Mouse (Mus musculus) liver, embryonic 16.5 days (tissue): Measurements from ENCODE around the gene Phf13. TPM values are rescaled to one million over a fixed set of nuclear protein-coding genes. Genes with fewer than 3 reads are reported as not detected.

Experiments
- ATAC-seq: fragments of 200-750 bp; cut with Nextera tagmentation; 2 replicates; pipeline ENCODE4 v1.8.0; 2017; ENCODE audit warnings: low read depth, mild to moderate bottlenecking, moderate number of reproducible peaks, moderate library complexity
- H3K27ac ChIP-seq: fragments of 300-500 bp; sonication (generic); 2 replicates; pipeline ENCODE4 v1.5.1; 2014; ENCODE audit warnings: mild to moderate bottlenecking, low read length
- H3K27me3 ChIP-seq: fragments of 300-500 bp; sonication (generic); 2 replicates; pipeline ENCODE4 v1.6.1; 2014; ENCODE audit warnings: low read depth, low read length, mixed read lengths; ENCODE audit not compliant: control insufficient read depth, insufficient read depth
- H3K36me3 ChIP-seq: fragments of 300-500 bp; sonication (generic); 2 replicates; pipeline ENCODE4 v1.6.1; 2014; ENCODE audit warnings: mild to moderate bottlenecking; ENCODE audit not compliant: control insufficient read depth, insufficient read depth
- H3K4me1 ChIP-seq: fragments of 300-500 bp; sonication (generic); 2 replicates; pipeline ENCODE4 v1.6.1; 2014; ENCODE audit warnings: low read depth, low read length, mixed read lengths; ENCODE audit not compliant: control insufficient read depth
- H3K4me2 ChIP-seq: fragments of 300-500 bp; sonication (generic); 2 replicates; pipeline ENCODE4 v1.6.1; 2014; ENCODE audit warnings: low read depth, low read length, mixed read lengths
- H3K4me3 ChIP-seq: fragments of 300-500 bp; sonication (generic); 2 replicates; pipeline ENCODE4 v1.5.1; 2014; ENCODE audit warnings: low read depth, mild to moderate bottlenecking, low read length
- H3K9ac ChIP-seq: fragments of 300-500 bp; sonication (generic); 2 replicates; pipeline ENCODE4 v1.6.1; 2014; ENCODE audit warnings: low read depth, low read length
- H3K9me3 ChIP-seq: fragments of 300-500 bp; sonication (generic); replicated peaks from 2 replicates; pipeline ENCODE4 v1.6.1; 2016; ENCODE audit warnings: low read length; ENCODE audit not compliant: control insufficient read depth
- WGBS: fragments of 180-500 bp; shearing (Covaris S2); extraction: QIAGEN DNeasy Blood & Tissue Kit; methylation state at CpG from one replicate; pipeline ENCODE4 v1.1.7; 2014; ENCODE audit not compliant: insufficient replicate concordance; 5-methylcytosine and 5-hydroxymethylcytosine counted together
- polyA plus RNA-seq: library from polyadenylated mRNA; unstranded; fragments of >200 nt; fragmentation: Nextera tagmentation; extraction: Ambion mirVana; gene quantifications from 2 replicates; pipeline ENCODE4 v1.2.1, GENCODE M21; 2015

The Phf13 gene
- polyA plus RNA-seq, 1 experiment from 2014 or later = 4.5 TPM

DNA sequence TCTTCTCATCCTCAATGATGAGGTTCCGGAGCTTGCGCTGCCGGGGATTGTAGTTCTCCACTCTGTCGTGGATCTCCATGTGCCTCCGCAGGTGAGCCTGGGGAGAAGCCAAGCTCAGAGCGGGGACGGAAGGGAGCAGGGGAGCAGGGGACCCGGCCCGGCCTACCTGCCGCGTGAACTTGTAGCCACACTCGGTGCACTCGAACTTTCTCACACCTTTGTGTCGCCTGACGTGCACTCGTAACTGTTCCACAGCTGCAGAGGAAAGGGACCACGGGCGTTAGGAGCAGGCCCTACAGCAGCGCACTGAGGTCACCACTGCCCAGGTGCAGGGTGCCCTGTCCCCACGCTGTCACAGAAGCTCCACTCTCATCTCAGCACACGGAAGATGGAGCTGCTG is 24.0 kb upstream of the Phf13 start:
- peaks cover 6% of the 10 kb centered on the region for H3K4me1 ChIP-seq
- H3K36me3 ChIP-seq = peaks cover 31% of the 10 kb centered on the region
- no peak overlapping the region for H3K4me3 ChIP-seq
- no peak overlapping the region for H3K4me2 ChIP-seq
- ATAC-seq = no peak
- no peaks in the 10 kb centered on the region for H3K27me3 ChIP-seq
- H3K9me3 ChIP-seq = no peaks in the 10 kb centered on the region
- 85% methylated on average over 21 of the region's 21 CpGs for WGBS
- no peak overlapping the region for H3K27ac ChIP-seq
- no peak overlapping the region for H3K9ac ChIP-seq

DNA sequence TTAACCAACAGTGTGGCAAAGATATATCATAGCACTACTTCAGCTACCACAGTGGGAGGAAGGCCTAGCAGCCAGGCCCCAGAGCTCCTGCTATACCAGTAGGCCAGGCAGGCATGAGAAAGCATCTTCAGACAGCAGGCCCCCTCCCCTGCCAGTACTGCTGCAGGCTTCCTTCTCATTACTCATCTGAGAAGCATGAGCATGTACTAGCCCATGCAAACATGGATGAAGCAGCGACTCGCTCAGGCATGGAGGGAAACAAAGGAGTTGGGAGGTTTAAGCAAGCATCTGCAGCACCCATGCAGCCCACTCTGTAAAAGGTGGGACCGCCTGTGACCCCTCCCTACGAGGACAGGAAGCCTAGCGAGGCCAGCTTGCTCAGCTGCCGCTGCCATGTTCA is 23.0 kb upstream of the Phf13 start:
- 86% methylated on average over 6 of the region's 6 CpGs for WGBS
- Histone ChIP-seq H3K36me3 (peaks cover 34% of the 10 kb centered on the region), H3K4me1 (peaks cover 2% of the 10 kb centered on the region), H3K27ac (no peak overlapping the region), H3K4me2 (no peak overlapping the region), H3K27me3 (no peaks in the 10 kb centered on the region), H3K9me3 (no peaks in the 10 kb centered on the region), H3K9ac (no peak overlapping the region), H3K4me3 (no peak overlapping the region)
- ATAC-seq = no peak

DNA sequence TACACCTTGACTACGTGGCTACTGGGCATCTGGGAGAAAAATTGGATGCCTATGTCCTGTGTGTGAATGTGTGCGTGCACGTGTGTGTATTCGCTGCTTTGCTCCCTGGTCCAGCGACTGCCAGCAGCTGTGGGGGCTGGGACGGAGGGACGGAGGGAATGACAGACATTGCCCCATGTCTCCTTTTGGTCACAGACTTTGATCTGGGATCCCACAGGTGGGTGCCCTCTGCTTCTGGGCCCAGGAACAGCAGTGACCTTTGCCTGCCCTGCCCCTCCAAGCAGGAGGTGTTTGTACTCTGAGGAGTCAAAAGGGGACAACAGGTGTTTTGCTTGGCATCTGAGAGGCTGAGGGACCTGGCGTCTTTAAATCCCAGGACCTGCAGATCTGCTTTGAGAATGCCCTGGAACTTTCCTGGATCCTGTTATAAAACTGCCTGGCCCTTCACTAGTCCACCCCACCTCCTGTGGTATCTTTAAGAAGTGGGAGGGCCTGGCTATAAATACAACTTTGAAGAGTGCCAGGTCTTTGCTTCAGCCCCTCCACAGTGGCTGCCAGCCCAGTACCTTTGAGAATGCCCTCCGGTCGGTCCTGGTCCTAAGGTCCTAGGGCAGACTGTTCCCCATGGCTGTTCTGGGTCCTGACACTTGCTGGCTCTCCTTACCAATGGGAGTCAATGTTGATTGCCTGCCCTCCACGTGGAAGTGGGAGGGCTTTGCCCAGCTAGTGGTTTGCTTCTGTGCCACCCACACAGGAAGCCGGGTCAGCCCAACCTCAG is 17.2 kb upstream of the Phf13 start:
- WGBS = 70% methylated on average over 12 of the region's 12 CpGs
- Histone ChIP-seq H3K9me3 (no peaks in the 10 kb centered on the region), H3K9ac (no peak overlapping the region), H3K27me3 (peaks cover 4% of the 10 kb centered on the region), H3K4me2 (no peak overlapping the region), H3K4me1 (peaks cover 31% of the 10 kb centered on the region), H3K27ac (no peak overlapping the region), H3K4me3 (no peak overlapping the region), H3K36me3 (peaks cover 13% of the 10 kb centered on the region)
- ATAC-seq = no peak

DNA sequence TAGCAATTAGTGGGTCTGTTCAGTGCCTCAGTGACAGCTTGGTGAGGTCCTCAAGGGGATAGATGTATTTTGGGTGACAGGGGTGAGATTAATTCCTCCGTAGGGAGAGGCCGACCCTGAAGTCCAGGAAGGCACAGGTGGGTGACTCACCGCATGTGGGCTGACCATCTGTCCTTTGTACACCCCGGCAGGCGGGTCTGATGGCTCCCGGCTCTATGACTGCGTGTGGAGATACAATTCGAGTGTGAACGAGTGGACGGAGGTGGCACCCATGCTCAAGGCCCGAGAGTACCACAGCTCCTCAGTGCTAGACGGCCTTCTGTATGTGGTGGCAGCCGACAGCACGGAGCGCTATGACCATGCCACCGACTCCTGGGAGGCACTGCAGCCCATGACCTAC is 16.1 kb upstream of the Phf13 start:
- Histone ChIP-seq H3K4me1 (peaks cover 39% of the 10 kb centered on the region), H3K4me2 (0 out of 2 replicates have a peak overlapping the region, but pooled peaks have one; percentile 100), H3K27ac (no peak overlapping the region), H3K9me3 (no peaks in the 10 kb centered on the region), H3K4me3 (no peak overlapping the region), H3K27me3 (peaks cover 15% of the 10 kb centered on the region), H3K36me3 (peaks cover 13% of the 10 kb centered on the region), H3K9ac (no peak overlapping the region)
- 92% methylated on average over 16 of the region's 16 CpGs for WGBS
- ATAC-seq = no peak

DNA sequence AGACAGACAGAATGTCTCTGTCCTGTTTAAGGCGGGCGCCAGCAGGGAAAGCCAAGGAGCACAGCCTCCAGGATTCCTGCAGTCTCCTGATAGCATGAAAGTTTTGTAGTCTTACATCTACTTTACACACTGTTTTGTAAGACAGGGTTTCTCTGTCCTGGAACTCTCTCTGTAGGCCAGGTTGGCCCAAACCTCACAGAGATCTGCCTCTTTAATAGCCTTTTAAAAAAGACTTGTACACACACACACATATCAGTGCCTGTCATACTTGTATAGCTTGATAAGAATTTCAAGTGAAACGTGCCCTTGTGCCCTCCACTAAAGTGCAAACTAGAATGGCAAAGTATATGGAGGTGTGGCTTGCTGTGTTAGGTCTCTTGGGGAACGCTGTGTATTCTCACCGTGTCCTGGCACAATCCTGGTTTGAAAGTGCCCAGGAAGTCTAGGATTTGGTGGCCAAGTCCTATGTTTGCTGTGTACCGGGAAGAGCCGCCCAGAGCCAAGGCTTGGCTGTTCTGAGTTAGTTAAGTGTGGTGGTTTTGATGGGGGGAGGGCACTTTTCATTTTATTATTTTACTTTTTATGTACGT is 15.2 kb upstream of the Phf13 start:
- H3K27ac ChIP-seq = peak overlapping the region; percentile 87
- H3K9me3 ChIP-seq = no peaks in the 10 kb centered on the region
- 52% methylated on average over 8 of the region's 8 CpGs for WGBS
- peak overlapping the region; percentile 58 for H3K9ac ChIP-seq
- peaks cover 39% of the 10 kb centered on the region for H3K4me1 ChIP-seq
- H3K36me3 ChIP-seq = peaks cover 13% of the 10 kb centered on the region
- ATAC-seq = peak; percentile 16
- H3K4me2 ChIP-seq = peak overlapping the region; percentile 100
- peak overlapping the region; percentile 87 for H3K4me3 ChIP-seq
- peaks cover 22% of the 10 kb centered on the region for H3K27me3 ChIP-seq

DNA sequence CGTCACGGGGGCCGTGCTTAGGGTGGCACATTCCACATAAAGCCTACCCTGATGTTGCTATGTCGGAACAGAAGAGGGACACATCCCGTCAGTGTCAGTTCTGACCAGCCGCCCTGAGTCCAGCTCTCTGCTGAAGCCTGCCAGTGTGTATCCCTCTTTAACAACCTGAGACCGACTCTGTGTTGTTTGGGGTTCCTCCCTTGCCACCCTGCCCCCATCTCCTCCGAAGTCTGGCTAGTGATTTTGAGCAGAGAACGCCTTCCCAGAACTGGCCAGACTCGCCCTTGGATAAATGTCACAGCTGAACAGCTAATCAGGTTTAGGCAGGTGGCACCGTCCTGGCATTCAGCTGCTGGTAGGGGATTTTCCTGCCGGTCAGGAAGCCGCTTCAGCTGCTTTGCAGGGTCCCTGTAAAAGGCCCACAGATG is 14.7 kb upstream of the Phf13 start:
- Histone ChIP-seq H3K36me3 (peaks cover 13% of the 10 kb centered on the region), H3K9me3 (no peaks in the 10 kb centered on the region), H3K4me1 (peaks cover 39% of the 10 kb centered on the region), H3K4me3 (peak overlapping the region; percentile 87), H3K4me2 (peak overlapping the region; percentile 100), H3K27me3 (peaks cover 22% of the 10 kb centered on the region), H3K27ac (peak overlapping the region; percentile 87), H3K9ac (peak overlapping the region; percentile 58)
- peak; percentile 35 for ATAC-seq
- 6% methylated on average over 13 of the region's 13 CpGs for WGBS

DNA sequence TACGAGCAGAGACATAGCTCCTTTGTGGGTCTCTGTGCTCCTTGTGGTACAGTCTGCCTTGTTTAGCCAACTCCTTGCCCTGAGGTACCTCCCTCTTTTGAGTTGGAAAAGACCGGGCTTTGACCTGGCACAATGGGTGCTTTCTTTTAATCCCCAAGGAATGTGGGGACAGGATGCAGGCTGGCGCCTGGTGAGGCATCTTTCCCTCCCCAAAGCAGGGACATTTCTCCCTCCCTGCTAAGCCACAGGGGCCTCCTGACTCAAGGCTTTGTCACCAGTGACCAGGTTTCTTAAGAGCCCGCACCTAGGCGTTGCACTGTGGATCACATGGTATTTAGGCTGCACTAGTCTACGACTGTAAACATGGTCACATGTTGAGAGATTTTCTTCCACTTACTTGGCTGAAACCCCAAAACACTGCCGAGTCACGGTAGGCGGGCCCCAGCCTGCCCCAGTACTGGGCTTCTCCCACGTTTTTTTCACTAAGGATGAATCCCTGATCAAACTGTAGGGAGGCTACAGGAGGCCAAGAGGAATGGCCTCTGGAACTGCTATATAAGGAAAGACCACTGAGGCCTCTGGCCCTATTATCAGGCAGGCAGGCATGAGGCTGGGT is 14.1 kb upstream of the Phf13 start:
- ATAC-seq = peak; percentile 70
- Histone ChIP-seq H3K27ac (peak overlapping the region; percentile 87), H3K9ac (peak overlapping the region; percentile 82), H3K27me3 (peaks cover 22% of the 10 kb centered on the region), H3K36me3 (peaks cover 8% of the 10 kb centered on the region), H3K4me3 (peak overlapping the region; percentile 87), H3K4me2 (peak overlapping the region; percentile 100), H3K4me1 (peaks cover 39% of the 10 kb centered on the region), H3K9me3 (no peaks in the 10 kb centered on the region)
- under 1% methylated on average over 10 of the region's 10 CpGs for WGBS

DNA sequence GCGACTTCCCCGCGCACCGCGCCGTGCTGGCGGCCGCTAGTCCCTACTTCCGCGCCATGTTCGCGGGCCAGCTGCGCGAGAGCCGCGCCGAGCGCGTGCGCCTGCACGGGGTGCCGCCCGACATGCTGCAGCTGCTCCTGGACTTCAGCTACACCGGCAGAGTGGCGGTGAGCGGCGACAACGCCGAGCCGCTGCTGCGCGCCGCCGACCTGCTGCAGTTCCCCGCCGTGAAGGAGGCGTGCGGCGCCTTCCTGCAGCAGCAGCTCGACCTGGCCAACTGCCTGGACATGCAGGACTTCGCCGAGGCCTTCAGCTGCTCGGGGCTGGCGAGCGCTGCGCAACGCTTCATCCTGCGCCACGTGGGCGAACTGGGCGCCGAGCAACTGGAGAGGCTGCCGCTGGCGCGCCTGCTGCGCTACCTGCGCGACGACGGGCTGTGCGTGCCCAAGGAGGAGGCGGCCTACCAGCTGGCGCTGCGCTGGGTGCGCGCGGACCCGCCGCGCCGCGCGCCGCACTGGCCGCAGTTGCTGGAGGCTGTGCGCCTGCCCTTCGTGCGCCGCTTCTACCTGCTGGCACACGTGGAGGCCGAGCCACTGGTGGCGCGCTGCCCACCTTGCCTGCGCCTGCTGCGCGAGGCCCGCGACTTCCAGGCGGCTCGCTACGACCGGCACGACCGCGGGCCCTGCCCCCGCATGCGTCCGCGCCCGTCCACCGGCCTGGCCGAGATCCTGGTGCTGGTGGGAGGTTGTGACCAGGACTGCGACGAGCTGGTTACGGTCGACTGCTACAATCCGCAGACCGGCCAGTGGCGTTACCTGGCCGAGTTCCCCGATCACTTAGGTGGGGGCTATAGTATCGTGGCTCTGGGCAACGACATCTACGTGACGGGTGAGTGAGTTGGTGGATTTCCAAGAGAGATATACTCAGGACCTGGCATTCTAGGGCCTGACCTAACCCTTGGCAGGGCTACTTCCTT is 13.3 kb upstream of the Phf13 start:
- Histone ChIP-seq H3K4me1 (peaks cover 39% of the 10 kb centered on the region), H3K27ac (peak overlapping the region; percentile 87), H3K9me3 (no peaks in the 10 kb centered on the region), H3K36me3 (peaks cover 7% of the 10 kb centered on the region), H3K4me2 (peak overlapping the region; percentile 100), H3K9ac (peak overlapping the region; percentile 82), H3K27me3 (peaks cover 22% of the 10 kb centered on the region), H3K4me3 (peak overlapping the region; percentile 87)
- under 1% methylated on average over 115 of the region's 115 CpGs for WGBS
- peak; percentile 35 for ATAC-seq
